Mouse (Mus musculus) adrenal gland, postnatal 10 days (tissue): ENCODE data around the gene Lyl1. TPM values are rescaled to one million over a fixed set of nuclear protein-coding genes. Genes with fewer than 3 reads are reported as not detected.

Experiments
- DNase-seq: peaks from one replicate; pipeline ENCODE4 v3.0.0; 2021; ENCODE audit warnings: mixed read lengths
- total RNA-seq, 2 experiments: library from RNA; stranded (reverse); gene quantifications; 2 replicates each; pipeline ENCODE4 v1.2.3; 2021

Gene Lyl1
- total RNA-seq, 2 experiments from 2014 or later = 7.8 to 8.5 TPM

GRCm38 (mm10) chr8:84703466-84704249 is 2.4 kb downstream of the Lyl1 start:
- no peak for DNase-seq

- peak; percentile 86 for DNase-seq
Observed at GRCm38 (mm10) chr8:84704356-84704755, 3.1 kb downstream of the Lyl1 start.

- DNase-seq = peak; percentile 52
Observed at GRCm38 (mm10) chr8:84704867-84705831, 3.9 kb downstream of the Lyl1 start.

GRCm38 (mm10) chr8:84705960-84706359 is 4.7 kb downstream of the Lyl1 start:
- DNase-seq = no peak

GRCm38 (mm10) chr8:84706610-84707266 is 5.5 kb downstream of the Lyl1 start:
- DNase-seq = peak; percentile 56

GRCm38 (mm10) chr8:84707267-84707883 is 6.1 kb downstream of the Lyl1 start:
- no peak for DNase-seq

GRCm38 (mm10) chr8:84708071-84708541 is 6.8 kb downstream of the Lyl1 start:
- DNase-seq = no peak

- DNase-seq = peak; percentile 91
Observed at GRCm38 (mm10) chr8:84708774-84709475, 7.7 kb downstream of the Lyl1 start.

- DNase-seq = no peak
Observed at GRCm38 (mm10) chr8:84709931-84710330, 8.7 kb downstream of the Lyl1 start.

GRCm38 (mm10) chr8:84711312-84711711 is 10.1 kb downstream of the Lyl1 start:
- no peak for DNase-seq

- no peak for DNase-seq
Observed at GRCm38 (mm10) chr8:84711933-84712758, 10.9 kb downstream of the Lyl1 start.

- no peak for DNase-seq
Observed at GRCm38 (mm10) chr8:84712759-84713120, 11.5 kb downstream of the Lyl1 start.

GRCm38 (mm10) chr8:84713381-84713780 is 12.1 kb downstream of the Lyl1 start:
- no peak for DNase-seq

- no peak for DNase-seq
Observed at GRCm38 (mm10) chr8:84714161-84714560, 12.9 kb downstream of the Lyl1 start.

GRCm38 (mm10) chr8:84715893-84716468 is 14.7 kb downstream of the Lyl1 start:
- no peak for DNase-seq

GRCm38 (mm10) chr8:84716790-84717189 is 15.5 kb downstream of the Lyl1 start:
- no peak for DNase-seq

- no peak for DNase-seq
Observed at GRCm38 (mm10) chr8:84718476-84718875, 17.2 kb downstream of the Lyl1 start.

GRCm38 (mm10) chr8:84718959-84719690 is 17.9 kb downstream of the Lyl1 start:
- no peak for DNase-seq

GRCm38 (mm10) chr8:84722530-84722849 is 21.2 kb downstream of the Lyl1 start:
- DNase-seq = no peak
